Mouse (Mus musculus) frontal cortex, postnatal 36 days (tissue): ENCODE measurements around the gene Npas2.

Experiments used
- DNase-seq, 2 experiments: peaks; one replicate each; pipeline ENCODE4 v3.0.0; 2022; ENCODE audit warnings: low spot score in 2 of 2

Gene Npas2

GRCm38 (mm10) chr1:39332456-39332855, 138.9 kb downstream of the Npas2 start:
- DNase-seq, result no peak

DNA sequence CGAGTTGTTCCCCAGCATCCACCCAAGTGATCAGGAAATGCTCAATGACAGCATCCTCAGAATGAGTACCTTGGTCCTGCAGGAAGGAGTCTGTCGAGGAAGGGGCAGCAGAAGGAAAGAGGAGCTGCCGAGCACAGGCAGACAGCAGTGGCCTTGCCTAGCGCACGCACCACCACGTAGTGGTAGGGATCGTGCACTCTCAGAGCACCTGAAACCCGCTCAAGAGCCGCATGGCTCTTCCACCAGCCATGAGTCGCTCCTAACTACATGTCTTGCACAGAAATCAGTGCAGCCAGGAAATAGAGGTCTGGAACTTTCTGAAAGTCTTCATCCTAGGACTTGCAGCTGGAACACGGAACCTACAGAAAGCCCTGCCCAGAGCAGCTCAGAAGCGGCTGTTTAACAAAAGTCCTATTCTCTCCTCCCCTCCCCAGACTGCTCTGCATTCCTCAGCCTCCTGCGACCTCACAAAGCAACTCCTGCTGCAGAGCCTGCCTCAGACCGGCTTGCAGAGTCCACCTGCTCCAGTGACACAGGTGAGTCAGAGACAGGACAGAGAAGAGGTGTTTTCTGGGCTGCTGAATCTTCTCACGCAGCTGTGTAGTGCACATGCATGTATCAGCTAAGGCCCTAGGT, 142.1 kb downstream of the Npas2 start:
- DNase-seq, result no peak

- DNase-seq, result no peak
Measured at GRCm38 (mm10) chr1:39336788-39337187, 143.3 kb downstream of the Npas2 start.

DNA sequence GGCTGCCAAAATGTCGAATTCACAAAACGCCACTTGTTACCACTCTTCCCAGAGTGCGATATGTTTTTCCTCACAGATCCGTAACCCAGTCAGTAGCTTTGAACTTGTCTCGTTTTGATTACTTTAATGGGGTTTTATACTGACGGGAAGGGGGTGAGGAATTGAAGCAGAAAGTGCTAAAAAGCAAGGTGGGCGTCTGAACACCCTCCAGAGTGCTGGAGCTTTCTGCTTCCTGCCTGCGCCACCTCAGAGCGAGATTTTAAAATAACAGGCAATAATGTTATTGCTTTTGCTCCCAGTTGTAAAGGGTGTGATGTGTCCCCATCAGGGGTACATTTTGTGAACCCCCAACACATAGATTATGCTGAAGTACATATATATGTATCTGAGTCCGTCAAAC, 145.3 kb downstream of the Npas2 start:
- DNase-seq, result no peak

DNA sequence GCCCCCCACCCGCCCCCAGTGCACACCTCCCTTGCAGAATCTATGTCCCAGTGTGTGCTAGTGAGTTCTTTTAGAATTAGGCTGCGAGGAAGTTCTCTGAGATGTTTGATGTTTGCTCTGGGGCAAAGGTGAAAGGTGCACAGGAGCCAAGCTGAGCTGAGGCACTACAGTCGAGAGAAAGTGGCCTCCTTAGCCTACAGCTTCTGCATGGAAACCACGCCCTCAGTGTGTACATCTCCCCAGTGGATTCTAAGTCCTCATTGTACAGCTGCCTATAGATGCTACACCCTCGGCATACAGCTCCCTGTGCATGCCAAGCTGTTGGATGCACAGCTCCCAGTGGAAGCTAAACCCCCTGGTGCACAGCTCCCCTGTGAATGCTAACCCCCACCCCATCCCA, 145.9 kb downstream of the Npas2 start:
- no peak for DNase-seq

DNA sequence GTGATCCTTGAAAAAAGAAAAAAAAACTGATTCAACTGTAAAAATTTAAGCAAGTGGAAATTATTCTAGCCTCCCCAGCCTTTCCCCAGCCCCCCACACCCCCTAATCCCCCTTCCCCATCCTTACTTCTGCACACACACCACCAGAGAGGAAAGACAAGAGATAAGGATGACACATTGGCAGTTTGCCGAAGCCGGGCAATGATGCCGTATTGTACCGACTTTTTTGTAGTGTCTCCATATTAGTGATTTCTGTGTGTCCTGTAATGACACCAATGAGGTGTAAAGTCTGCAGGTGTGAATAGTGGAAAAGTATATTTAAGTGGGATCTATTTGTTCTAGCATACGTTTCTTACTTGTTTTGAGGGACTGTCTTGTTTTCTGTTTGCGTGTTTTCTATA, 146.6 kb downstream of the Npas2 start:
- DNase-seq, result no peak

GRCm38 (mm10) chr1:39340647-39341046, 147.1 kb downstream of the Npas2 start:
- DNase-seq, result peak in 1 of 2 experiments; percentile 64

- no peak for DNase-seq
Measured at GRCm38 (mm10) chr1:39341807-39342206, 148.3 kb downstream of the Npas2 start.

- no peak for DNase-seq
Measured at GRCm38 (mm10) chr1:39343242-39343641, 149.7 kb downstream of the Npas2 start.

DNA sequence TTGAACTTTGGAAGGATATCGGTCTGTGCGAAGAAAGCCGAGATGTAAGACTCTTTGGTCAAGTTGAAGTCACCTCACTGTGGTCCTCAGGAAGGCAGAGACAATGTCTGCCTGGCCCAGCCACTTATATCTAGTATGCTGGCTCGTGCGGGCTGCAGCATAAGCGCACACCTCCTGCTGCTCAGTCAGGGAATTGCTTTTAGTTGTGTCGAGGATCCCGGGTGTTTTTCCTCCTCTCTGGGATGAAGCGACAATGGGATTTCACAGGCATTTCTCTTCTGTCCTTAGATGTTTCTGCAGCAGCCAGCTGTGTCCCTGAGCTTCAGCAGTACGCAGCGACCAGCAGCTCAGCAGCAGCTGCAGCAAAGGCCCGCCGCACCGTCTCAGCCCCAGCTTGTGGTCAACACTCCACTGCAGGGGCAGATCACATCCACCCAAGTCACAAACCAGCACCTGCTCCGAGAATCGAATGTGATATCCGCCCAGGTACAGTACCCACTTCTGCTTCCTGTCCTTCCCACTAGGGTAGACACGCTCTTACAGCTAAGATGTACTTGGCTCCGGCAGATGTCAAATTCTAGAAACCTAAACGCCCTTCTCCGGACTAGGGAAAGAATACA, 151.6 kb downstream of the Npas2 start:
- DNase-seq, result no peak

DNA sequence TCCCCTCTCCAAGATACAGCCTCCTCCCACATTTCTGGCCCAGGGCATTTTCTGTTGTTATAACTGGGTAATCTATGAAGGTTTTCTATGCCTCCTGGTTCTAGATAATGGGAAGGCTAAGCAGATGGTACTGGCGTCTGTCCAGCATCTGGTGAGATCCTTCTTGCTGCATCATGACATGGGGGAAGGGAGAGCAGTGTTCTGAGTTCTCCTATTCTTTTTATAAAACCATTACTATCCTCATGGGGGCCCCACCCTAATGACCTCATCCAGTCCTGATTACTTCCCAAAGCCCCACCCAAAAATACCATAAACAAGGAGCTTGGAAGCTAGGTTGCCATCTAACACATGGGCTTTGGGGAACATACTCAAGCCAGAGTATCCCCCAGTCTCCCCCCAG, 155.5 kb downstream of the Npas2 start:
- peak in 1 of 2 experiments; percentile 59 for DNase-seq

DNA sequence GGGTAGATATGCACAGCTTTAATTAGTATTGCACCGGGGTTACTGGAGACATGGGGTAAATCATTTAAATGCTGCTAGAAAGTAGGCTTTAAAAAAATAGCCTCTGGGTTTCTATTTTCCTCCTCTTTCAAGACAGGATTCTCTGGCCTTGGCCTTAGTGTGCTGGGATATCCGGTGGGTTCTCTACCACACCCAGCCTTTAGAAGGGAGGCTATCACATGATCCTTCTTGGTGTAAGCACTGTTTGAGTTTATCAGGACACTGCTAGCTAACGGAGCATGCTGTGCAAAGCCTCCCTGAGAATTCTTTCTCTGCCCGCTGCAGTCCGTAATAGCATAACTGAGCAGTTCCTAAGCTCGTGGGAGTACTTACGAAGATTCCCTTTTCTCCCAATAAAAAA, 155.9 kb downstream of the Npas2 start:
- no peak for DNase-seq

DNA sequence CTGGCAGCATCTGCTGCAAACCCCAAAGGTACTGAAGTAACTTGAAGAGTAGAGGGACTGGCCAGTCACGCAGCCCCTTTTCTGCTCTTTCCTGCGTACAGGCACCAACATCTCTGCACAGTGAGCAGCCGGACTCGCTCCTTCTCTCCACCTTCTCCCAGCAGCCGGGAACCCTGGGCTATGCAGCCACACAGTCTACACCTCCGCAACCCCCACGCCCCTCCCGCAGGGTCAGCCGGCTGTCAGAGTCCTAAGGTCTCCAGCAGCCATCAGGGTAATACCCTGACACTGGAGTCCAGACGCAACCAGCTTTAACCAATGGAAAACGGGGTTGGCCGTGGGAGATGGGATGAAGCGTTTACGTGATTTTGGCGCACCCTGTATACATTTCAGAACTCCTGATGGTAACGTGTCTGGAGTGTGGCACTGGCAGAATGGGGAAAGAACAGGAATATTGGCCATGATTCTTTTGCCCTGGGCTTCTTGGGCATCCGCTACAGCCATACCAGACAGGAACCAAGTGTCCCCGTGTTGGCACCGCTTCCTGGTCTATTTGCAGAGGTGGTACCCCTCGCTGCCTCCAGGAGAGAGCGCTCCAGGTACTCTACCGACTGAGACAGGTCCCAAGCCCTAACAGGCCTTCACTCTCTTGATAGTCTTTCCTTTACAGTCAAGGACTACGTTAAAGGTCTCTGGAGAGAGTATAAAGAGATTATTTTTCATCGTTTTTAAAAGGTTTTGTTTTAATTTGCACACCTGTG, 168.4 kb downstream of the Npas2 start:
- no peak for DNase-seq

GRCm38 (mm10) chr1:39362515-39362893, 169.0 kb downstream of the Npas2 start:
- no peak for DNase-seq

DNA sequence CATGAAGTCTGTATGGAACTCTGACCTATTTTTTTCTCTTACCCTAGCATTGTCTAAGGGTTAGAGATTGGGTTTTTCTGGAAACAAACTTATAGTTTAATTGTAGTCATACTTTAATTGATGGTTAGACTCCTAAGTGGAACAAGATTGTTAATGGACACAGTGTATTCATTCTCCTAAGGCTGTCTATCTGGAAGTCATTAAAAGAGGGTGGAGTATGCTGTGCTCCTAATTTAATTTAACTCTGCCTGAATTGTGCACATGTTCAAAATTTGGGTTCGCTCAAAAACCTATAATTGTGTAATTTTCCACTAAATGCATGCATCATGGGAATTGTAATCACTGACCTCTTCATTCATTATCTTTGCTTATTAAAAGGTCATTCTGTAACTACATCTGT, 172.0 kb downstream of the Npas2 start:
- no peak for DNase-seq

DNA sequence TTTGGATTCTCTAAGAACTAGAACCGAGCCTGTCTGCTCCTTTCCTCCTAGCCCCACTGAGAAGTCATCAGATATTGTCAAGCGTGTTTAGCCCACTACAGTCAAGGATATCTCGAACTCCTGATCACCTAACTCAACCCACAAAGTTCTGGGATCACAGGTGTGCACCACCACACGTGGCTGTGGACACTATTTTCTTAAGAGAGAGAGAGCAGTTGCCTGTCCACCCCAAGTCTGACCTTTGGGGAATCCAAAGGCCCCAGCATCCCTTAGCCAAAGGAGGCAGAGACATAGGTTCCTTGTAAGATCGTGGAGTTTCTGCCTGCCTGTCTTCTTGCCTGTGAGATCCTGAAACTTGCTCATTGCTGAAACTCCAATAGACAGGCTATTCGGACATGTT, 173.5 kb downstream of the Npas2 start:
- no peak for DNase-seq

- peak; percentile 97 to 98 for DNase-seq
Measured at GRCm38 (mm10) chr1:39367601-39368266, 174.2 kb downstream of the Npas2 start, which contains the start of gene Rpl31. Gene Rpl31 (plus strand): TSS chr1:39367842.

GRCm38 (mm10) chr1:39368267-39368841, 174.8 kb downstream of the Npas2 start:
- DNase-seq, result no peak

DNA sequence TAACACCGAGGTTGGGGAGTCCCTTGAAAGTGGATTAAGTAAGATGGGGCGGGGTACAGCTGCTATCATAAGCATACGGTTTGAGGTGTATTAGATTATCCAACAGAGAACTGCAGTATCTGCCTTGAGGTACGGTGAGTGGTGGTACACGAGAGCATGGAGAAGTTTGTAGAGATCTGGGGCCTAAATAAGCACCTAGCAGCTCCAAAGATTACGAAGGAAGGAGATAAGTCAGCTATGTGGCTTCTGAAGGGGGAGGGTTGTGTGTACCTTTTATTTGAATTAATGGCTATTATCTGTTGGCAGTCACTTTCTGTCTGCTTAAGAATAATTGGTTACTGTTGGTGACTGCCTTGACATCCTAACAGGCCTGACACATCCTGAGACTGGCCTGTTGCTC, 176.9 kb downstream of the Npas2 start:
- DNase-seq, result no peak

GRCm38 (mm10) chr1:39372220-39372843, 178.8 kb downstream of the Npas2 start:
- no peak for DNase-seq

GRCm38 (mm10) chr1:39373378-39373777, 179.8 kb downstream of the Npas2 start:
- DNase-seq, result no peak
